Mouse (Mus musculus) cortical plate, adult 2 months (tissue): ENCODE measurements around the gene Aagab.

Experiments used
- CTCF ChIP-seq: fragments of 200-500 bp; IDR thresholded peaks from 2 replicates; pipeline ENCODE4 v1.5.1; 2011; ENCODE audit warnings: mild to moderate bottlenecking, control low read depth, low read length; ENCODE audit not compliant: insufficient read depth; ENCODE audit errors: extremely low read depth
- POLR2A ChIP-seq: fragments of 200-500 bp; IDR thresholded peaks from 2 replicates; pipeline ENCODE4 v1.6.1; 2011; ENCODE audit warnings: mild to moderate bottlenecking, low read length, control low read depth; ENCODE audit not compliant: insufficient read depth; ENCODE audit errors: extremely low read depth

- TF ChIP-seq CTCF (no peak), POLR2A (no peak)
Measured at GRCm38 (mm10) chr9:63647581-63648519, 45.4 kb downstream of the Aagab start.
